Mouse (Mus musculus): ENCODE measurements around the gene Arhgef1. TPM values are rescaled to one million over a fixed set of nuclear protein-coding genes. Genes with fewer than 3 reads are reported as not detected.

The Arhgef1 gene
- total and polyA plus RNA-seq, 2 experiments from 2014 or later, result 28.2 to 37.0 TPM

DNA sequence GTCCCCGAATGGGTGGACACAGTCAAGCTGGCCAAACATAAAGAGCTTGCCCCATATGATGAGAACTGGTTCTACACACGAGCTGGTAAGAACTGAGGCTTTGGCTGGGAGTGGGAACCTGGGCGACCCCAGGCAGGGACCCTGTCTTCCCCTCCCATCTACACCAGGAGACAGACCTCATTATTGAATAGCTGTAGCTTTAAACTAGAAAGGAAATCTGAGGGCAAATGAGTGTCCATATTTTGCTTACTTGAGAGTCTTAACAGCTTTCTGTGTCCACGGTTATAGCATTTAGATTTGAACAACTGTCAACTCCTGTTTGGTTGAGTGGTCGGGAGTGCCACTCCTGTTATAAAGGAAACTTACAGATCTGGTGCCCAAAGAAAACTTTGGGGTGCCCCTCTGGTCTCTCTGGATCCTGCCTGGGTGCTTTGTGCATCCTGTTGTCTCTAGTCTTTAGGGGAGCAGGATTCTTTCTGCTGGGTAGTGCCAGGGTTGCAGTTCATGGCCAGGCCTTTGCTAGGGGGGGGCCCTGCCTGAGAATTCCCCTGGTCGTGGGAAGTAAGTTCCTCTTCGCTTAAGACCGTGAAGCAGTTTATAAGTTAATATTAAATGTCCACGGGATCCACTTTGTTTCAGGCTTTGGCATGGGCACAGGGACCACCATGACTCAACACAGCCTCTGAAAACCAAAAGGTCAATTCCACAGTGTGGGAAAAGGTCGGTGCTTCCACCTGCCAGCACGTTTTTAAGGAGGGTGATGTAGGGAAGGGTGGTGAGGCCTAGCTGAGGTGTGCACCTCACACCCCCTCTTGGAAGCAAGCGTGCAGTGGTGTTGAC lies 17.0 kb upstream of the Arhgef1 start:
- H3K27ac ChIP-seq (ENCODE audit: low read depth), result 0 out of 2 replicates have a peak overlapping the region, but pooled peaks have one; percentile 26
- peaks cover 47% of the 10 kb centered on the region for H3K36me3 ChIP-seq (replicated peaks; ENCODE audit: control insufficient read depth, insufficient read depth, low read length)
- peak overlapping the region; percentile 99 for H3K9ac ChIP-seq (replicated peaks; ENCODE audit: low read depth, low read length)

DNA sequence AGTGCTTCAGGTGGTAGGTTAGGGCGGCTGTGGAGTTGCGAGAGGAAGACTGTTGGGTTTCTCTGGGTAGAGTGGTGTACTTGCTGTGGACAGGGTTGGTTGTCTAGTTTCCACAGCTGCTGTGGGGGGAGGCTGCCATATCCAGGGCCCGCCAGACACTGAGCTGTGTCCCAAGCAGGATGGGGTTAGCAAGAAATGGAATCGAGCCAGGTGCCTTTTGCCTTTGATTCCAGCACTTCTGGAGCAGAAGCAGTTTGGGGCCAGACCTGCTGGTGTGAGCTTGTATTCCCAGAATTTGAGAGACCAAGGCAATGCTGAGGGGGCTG lies 16.4 kb upstream of the Arhgef1 start:
- peaks cover 48% of the 10 kb centered on the region for H3K36me3 ChIP-seq (replicated peaks; ENCODE audit: control insufficient read depth, insufficient read depth, low read length)
- WGBS, result 54% methylated on average over 4 of the region's 4 CpGs
- ATAC-seq (ENCODE audit: insufficient read depth, low read depth) (no peak), DNase-seq (ENCODE audit: low spot score) (no peak)
- H3K9ac ChIP-seq (replicated peaks; ENCODE audit: low read depth, low read length), result peak overlapping the region; percentile 99
- no peaks in the 10 kb centered on the region for H3K27me3 ChIP-seq (ENCODE audit: control insufficient read depth, insufficient read depth, low read length)
- H3K27ac ChIP-seq (ENCODE audit: low read depth), result no peak overlapping the region
- H3K4me3 ChIP-seq (ENCODE audit: low read depth, low read length), result peak overlapping the region; percentile 91
- H3K4me1 ChIP-seq (ENCODE audit: control insufficient read depth, insufficient read depth), result peaks cover 16% of the 10 kb centered on the region
- H3K9me3 ChIP-seq (replicated peaks; ENCODE audit: control insufficient read depth, low read length), result no peaks in the 10 kb centered on the region
- TF ChIP-seq CTCF (IDR thresholded peaks at IDR 0.05; ENCODE audit: low read depth) (no peak), EP300 (IDR thresholded peaks at IDR 0.05; ENCODE audit: low read depth) (no peak)
- peak overlapping the region; percentile 67 for H3K4me2 ChIP-seq (ENCODE audit: low read depth, low read length)

More for the DNA sequence above, 17.0 kb upstream of the Arhgef1 start:
- no peak for TF ChIP-seq EP300 (IDR thresholded peaks at IDR 0.05; ENCODE audit: low read depth)
- no peak for TF ChIP-seq CTCF (IDR thresholded peaks at IDR 0.05; ENCODE audit: low read depth)
- Histone ChIP-seq H3K9me3 (replicated peaks; ENCODE audit: control insufficient read depth, low read length) (no peaks in the 10 kb centered on the region), H3K4me3 (ENCODE audit: low read depth, low read length) (peak overlapping the region; percentile 91), H3K4me2 (ENCODE audit: low read depth, low read length) (peak overlapping the region; percentile 67), H3K27me3 (ENCODE audit: control insufficient read depth, insufficient read depth, low read length) (no peaks in the 10 kb centered on the region), H3K4me1 (ENCODE audit: control insufficient read depth, insufficient read depth) (peaks cover 16% of the 10 kb centered on the region)
- WGBS, result 34% methylated on average over 12 of the region's 12 CpGs
- ATAC-seq (ENCODE audit: insufficient read depth, low read depth) (no peak), DNase-seq (ENCODE audit: low spot score) (no peak)

DNA sequence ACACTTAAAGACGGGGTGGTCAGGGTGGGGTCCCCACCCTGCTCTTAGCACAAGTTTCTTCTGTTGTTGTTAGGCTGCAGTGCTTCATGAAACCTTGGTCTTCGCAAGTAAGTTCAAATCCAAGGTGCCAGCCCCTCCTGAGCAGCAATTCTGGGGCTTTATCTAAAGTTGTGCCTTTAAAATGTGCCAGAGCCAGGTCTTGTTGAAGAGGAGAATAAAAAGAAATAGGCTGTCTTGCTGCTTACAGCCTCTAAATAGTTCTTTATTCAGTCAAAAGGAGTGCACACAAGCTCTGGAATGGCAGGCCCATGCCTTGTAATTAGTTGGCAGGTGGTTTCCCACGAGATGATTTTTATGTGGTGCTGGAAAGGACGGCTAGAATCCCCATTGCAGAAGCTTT lies 15.6 kb upstream of the Arhgef1 start:
- 69% methylated on average over 4 of the region's 4 CpGs for whole genome bisulfite sequencing
- no peak overlapping the region for H3K4me3 ChIP-seq (ENCODE audit: low read depth, low read length)
- no peak for DNase-seq (ENCODE audit: low spot score)
- H3K4me1 ChIP-seq (ENCODE audit: control insufficient read depth, insufficient read depth), result peaks cover 16% of the 10 kb centered on the region
- H3K4me2 ChIP-seq (ENCODE audit: low read depth, low read length), result no peak overlapping the region
- no peaks in the 10 kb centered on the region for H3K27me3 ChIP-seq (ENCODE audit: control insufficient read depth, insufficient read depth, low read length)
- H3K9ac ChIP-seq (replicated peaks; ENCODE audit: low read depth, low read length), result 0 out of 2 replicates have a peak overlapping the region, but pooled peaks have one; percentile 19
- no peak overlapping the region for H3K27ac ChIP-seq (ENCODE audit: low read depth)
- no peak for ATAC-seq (ENCODE audit: insufficient read depth, low read depth)
- H3K9me3 ChIP-seq (replicated peaks; ENCODE audit: control insufficient read depth, low read length), result no peaks in the 10 kb centered on the region
- TF ChIP-seq CTCF (IDR thresholded peaks at IDR 0.05; ENCODE audit: low read depth), result no peak
- no peak for TF ChIP-seq EP300 (IDR thresholded peaks at IDR 0.05; ENCODE audit: low read depth)
- peaks cover 48% of the 10 kb centered on the region for H3K36me3 ChIP-seq (replicated peaks; ENCODE audit: control insufficient read depth, insufficient read depth, low read length)

DNA sequence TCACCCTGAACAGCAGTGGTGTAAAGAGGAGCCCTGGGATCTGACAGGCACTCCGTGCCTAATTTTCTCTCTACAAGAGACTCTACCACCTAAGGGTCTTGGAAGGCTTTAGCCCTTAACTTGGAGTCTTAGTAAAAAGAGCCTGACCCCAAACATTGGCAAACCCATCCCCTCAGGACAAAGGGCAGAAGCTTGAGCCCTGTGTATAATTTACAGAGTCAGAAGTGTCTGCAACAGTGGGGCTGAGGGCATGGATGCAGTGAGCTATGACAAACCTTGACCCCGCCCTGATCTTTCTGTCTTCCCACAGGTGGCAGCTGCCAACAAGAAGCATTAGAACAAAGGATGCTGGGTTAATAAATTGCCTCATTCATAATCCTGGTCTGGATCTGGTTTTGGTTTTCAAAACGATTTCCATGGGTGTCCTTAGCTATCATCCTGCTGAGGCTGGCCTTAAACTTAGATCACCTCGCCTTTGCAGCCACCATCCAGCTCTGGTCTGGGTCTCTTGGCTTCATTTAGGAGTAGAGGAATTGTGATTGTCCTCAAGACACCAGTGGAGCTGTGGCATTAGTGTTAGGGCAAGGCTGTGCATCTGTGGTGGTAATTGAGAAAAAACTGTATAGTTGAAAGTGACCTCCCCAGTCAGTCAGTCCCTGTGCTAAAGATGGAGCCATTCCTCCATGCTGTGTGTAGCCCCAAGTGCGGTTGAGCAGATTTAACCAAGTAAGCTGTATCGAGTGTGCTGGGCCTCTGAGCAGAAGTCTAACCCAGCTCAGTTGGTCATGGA lies 13.1 kb upstream of the Arhgef1 start:
- no peak for ATAC-seq (ENCODE audit: insufficient read depth, low read depth)
- TF ChIP-seq CTCF (IDR thresholded peaks at IDR 0.05; ENCODE audit: low read depth) (no peak), EP300 (IDR thresholded peaks at IDR 0.05; ENCODE audit: low read depth) (no peak)
- DNase-seq (ENCODE audit: low spot score), result no peak
- Histone ChIP-seq H3K27ac (ENCODE audit: low read depth) (no peak overlapping the region), H3K36me3 (replicated peaks; ENCODE audit: control insufficient read depth, insufficient read depth, low read length) (peaks cover 48% of the 10 kb centered on the region), H3K4me1 (ENCODE audit: control insufficient read depth, insufficient read depth) (peaks cover 16% of the 10 kb centered on the region), H3K4me3 (ENCODE audit: low read depth, low read length) (no peak overlapping the region), H3K9ac (replicated peaks; ENCODE audit: low read depth, low read length) (no peak overlapping the region), H3K9me3 (replicated peaks; ENCODE audit: control insufficient read depth, low read length) (no peaks in the 10 kb centered on the region), H3K4me2 (ENCODE audit: low read depth, low read length) (no peak overlapping the region), H3K27me3 (ENCODE audit: control insufficient read depth, insufficient read depth, low read length) (no peaks in the 10 kb centered on the region)
- WGBS, result 79% methylated on average over 6 of the region's 6 CpGs

DNA sequence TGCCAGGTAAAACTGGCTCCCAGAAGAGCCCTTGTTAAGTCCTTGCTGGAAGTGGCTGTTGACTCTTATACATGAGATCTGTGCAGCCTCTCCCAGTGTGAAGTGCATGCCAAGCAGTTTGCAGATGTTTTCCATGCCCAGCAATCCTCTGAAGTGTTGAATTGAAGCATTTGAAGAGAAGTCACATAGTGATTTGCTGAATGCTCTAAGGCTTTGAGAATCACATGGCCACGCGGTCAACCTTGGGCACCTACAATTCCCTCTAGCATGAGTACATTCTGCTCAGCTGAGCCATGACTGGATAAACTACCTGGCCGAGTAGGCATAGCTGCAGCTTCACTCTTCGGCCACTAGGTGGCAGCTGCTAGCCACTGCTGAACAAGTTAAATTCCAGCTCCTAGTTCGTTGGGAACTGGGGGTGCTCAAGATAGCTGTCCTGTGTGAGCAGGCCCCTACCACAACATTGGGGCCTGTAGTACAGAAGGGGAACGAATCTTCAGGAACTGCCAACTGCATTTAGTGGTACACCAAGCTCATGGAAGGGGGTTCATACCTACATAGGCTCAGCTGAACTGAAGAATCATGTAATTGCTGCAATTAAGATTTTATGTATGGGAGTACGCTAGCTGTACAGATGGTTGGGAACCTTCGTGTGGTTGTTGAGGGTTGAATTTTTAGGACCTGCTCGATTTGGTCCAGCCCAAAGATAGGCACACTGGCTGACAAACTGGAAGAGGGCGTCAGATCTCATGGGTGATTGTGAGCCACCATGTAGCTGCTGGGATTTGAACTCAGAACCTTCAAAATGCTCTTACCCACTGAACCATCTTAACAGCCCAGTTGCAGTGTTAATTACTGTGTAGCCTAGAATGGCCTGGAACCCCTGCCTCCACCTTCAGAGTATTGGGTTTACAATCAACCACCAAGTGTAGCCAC lies 12.2 kb upstream of the Arhgef1 start:
- peaks cover 48% of the 10 kb centered on the region for H3K36me3 ChIP-seq (replicated peaks; ENCODE audit: control insufficient read depth, insufficient read depth, low read length)
- WGBS, result 30% methylated on average over 10 of the region's 10 CpGs

More for the DNA sequence above, 12.2 kb upstream of the Arhgef1 start:
- H3K27me3 ChIP-seq (ENCODE audit: control insufficient read depth, insufficient read depth, low read length), result no peaks in the 10 kb centered on the region
- H3K4me2 ChIP-seq (ENCODE audit: low read depth, low read length), result no peak overlapping the region
- no peak overlapping the region for H3K4me3 ChIP-seq (ENCODE audit: low read depth, low read length)
- TF ChIP-seq CTCF (IDR thresholded peaks at IDR 0.05; ENCODE audit: low read depth) (peak; percentile 99), EP300 (IDR thresholded peaks at IDR 0.05; ENCODE audit: low read depth) (no peak)
- H3K4me1 ChIP-seq (ENCODE audit: control insufficient read depth, insufficient read depth), result peaks cover 10% of the 10 kb centered on the region
- DNase-seq (ENCODE audit: low spot score) (peak; percentile 85), ATAC-seq (ENCODE audit: insufficient read depth, low read depth) (peak; percentile 71)
- no peak overlapping the region for H3K9ac ChIP-seq (replicated peaks; ENCODE audit: low read depth, low read length)
- H3K9me3 ChIP-seq (replicated peaks; ENCODE audit: control insufficient read depth, low read length), result no peaks in the 10 kb centered on the region
- H3K27ac ChIP-seq (ENCODE audit: low read depth), result no peak overlapping the region

Data from heart, postnatal 0 days (tissue).